Mouse (Mus musculus) erythroid progenitor cell, adult 5-6 weeks (primary cell): ENCODE data around the gene Ufc1. TPM values are rescaled to one million over a fixed set of nuclear protein-coding genes. Genes with fewer than 3 reads are reported as not detected.

Source experiments
- ATAC-seq: replicated peaks from 2 replicates; pipeline ENCODE4 v1.8.0; 2016; ENCODE audit warnings: moderate number of reproducible peaks, mild to moderate bottlenecking, moderate TSS enrichment, inconsistent platforms; ENCODE audit not compliant: poor library complexity, low FRiP score, severe bottlenecking
- total RNA-seq, 2 experiments: library from RNA; stranded (forward) in 1 of 2; stranded (reverse) in 1 of 2; fragments of 150-400 nt in 1 of 2; fragments of 186-747, 209-891 nt in 1 of 2; gene quantifications; 2 replicates each; pipeline versions ENCODE4 v1.2.3 to v1.2.4; 2015 to 2017; ENCODE audit warnings: low replicate concordance in 2 of 2

Ufc1 gene
- total RNA-seq, 2 experiments from 2014 or later, result 1.7 to 26.8 TPM

DNA sequence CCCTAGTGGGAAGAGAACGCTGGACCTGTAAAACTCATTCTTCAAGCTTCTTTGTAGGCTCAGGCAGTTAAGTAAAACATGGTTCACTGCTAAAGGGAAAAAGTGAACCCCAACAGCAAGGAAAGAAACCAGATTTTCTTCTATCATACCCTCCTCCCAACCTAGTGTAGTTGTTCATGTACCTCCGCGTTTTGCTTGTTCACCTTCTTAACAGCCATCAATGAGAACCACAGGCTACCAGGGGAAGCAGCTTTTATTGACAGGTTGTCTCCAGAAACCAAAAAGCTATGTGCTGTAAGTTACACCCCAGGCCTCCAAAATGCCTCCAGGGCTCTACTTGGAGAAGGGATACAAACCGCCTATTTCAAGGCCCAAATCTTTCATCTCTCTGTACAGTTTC, 6.5 kb downstream of the Ufc1 start:
- ATAC-seq, result no peak

DNA sequence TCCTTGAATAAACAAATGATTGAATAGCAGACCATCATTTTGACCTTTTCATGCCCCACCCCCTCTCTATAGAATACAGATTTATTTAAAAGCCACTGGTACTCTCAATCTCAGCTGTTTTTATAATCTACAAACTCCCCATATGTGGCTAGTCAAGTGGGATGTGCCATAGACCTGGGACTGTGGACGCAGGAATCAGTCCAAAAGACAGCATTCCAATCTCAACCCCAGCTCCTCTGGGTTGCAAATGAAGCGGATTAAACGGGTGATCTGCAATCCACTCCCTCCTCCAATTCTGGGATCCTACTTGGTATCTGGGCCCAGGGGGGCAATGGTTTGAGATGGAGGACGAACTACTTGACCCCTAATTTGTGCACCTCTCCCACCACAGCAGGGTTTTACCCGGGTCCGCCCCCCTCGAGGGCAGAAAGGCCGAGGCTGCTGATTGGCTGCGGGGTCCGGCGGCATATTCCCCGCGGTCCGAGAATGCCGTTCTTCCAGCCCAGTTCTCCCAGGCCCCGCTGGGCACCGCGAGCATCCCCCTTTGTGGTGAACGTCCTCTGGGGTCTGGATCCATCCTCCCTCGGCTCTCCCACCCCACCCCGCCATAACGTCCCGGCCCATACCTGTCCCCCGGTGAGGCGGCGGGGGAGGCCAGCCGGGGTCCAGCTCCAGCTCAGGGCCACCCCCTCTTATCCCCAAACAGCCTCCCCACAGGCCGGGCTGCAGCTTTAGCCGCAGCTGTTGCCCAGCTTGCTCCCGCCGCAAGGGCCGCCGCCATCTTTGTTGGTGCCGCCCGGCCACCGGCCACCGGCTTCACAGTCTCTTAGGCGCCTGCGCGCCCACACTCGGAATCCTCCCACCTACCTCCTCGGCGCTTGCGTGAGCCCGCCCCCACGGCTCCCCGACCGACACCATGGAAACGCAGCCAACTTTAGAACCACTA, 7.4 kb downstream of the Ufc1 start, which contains the start of gene Usp21:
Usp21 (minus strand) TSS at position 856 of the 946 bp plus-strand sequence.
- peak; percentile 98 for ATAC-seq

DNA sequence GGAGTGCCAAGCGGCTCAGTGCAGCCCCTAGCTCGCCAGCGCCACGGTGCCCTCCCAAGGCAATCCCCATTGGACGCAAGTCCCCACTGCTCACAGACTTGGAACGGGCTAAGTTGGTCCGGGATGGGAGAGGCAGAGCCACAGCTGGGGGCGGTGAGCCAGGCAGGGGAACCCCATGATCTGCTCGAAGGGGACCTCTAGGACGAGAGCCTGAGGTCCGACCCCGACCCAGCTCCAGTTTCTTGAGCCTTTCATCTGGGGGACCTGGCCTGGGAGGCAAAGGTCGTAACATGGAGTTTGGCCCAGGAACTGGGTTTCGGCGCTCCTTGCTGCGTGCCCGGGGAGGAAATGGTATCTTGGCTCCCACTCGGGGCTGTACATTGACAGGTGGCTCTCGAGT, 8.3 kb downstream of the Ufc1 start:
- no peak for ATAC-seq

DNA sequence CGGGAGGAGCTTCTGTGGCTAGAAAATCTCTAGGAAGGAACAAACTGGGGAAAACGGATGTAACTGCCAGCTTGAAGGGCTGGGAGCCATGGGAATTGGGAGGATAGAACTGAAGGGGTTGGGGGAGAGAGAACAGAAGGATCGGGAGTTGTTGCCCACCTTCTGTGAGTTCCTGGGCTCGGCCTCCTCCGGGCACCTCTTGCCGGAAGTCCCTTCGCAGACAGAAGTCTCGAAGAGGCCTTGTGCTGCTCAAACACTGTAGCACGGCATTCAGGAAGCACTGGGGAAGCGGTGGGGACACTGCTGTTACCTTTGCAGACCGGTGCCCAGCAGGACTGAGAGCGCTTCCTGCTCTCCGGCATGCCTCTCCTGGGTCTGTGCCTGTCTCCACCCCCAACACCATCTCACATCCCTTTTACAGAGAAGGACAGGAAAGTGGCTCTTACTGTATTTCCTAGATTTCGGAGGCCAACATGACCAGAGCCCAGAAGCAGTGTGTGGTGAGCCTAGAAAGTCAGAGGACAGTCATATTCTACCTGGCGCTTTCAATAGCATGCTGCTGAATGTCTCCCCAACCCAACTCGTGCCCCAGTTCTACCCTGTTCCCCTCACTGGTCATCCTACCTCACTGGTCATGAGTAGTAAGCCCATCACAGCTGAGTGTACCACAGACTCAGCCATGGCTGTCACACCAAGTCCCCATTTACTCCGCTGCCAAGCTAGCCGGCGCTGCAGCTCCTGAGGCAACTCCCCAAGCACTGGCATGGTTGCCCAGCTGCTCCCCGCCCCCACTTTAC, 9.5 kb downstream of the Ufc1 start:
- ATAC-seq, result no peak

DNA sequence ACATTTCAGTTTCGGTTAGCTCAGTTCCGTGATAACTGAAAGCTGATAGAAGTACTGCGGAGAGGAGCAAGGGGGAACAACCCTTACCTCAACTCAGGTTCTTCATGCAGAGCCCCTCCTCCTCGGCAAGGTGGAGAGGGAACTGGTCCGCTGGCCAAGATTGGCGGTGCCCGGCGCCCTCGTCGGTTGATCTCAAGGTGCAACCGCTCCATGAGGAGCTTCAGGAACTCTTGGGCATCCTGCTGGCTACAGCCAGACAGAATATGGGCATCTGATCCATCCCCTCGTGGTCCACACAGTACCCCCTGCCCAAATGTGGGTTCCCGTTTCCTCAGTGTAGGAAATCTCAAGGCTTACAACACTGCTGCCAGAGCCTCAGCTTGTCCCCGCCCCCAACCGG, 10.3 kb downstream of the Ufc1 start:
- no peak for ATAC-seq

DNA sequence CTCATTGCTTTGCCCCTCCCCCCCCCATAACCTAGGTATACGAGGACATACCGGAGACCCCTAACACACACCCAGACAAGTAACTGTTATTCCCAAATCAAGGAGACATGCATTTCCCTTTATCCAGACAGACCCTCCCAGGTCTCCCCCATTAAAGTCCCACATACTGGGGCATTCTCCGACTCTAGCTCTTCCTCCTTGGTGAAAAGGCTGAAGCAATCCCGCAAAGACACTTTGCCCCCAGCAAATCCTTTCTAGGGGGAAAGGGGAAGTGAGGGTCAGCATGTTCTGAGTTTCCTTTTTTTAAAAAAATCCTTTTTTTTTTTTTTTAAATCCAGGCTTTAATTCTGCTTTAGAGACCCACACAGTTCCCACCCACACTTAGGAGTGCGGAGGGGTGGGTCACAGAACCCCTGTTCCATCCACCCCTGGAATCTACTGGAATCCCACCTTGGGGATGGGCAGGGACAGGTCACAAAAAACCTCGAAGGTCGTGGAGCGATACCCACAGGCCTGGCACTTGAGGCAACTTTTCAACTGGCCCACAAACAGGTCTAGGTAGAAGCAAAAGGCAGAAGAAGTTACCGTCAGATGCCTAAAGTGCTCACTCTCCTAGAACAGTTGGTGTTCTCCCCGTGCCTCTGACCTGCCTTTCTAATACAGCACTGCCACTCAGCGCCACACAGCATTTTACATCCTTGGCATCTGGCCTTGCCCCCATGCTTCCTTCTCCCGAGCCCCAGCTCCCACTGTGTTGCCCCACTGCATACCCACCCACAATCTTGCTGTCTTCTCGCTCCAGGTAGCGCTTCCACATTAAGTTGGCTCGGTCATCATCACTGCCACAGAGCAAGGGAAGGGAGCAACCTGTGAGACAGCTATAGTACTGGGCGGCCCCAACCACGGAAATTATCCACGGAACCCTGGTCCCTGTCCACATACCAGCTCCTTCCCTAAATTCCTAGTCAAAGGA, 11.3 kb downstream of the Ufc1 start:
- ATAC-seq, result no peak

DNA sequence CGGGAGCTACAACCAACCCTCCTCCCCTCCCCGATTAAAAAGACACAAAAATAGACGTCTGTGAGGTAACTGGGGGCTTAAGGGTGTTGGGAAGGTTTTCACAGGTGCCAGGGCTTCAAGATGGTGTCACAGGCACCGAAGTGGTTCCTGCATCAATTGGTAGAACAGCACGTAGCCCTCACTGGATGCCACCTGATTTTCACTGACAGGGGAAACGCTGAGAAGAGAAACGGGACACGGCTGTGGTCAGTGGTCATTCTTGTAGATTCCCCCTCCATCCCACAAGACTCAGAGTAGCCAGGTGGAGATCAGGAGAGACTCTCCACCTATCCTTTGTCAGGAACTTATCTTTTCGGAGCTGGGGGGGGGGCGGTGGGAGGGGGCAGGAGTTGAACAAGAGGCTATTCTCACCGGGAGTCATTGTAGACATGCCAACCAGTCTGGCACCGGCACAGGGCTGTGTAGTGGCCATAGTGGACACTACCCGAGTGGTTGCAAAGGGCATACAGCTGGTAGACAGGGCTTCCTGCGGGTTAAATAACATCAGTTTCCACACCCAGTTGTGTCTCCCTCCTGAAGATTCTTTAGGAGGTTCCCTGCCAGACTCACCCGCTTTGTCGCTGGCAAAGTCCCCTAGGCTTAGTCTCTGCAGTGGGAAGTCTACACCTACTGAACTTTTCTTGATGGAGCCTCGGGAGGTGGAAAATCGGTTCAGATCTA, 12.6 kb downstream of the Ufc1 start:
- ATAC-seq, result no peak

DNA sequence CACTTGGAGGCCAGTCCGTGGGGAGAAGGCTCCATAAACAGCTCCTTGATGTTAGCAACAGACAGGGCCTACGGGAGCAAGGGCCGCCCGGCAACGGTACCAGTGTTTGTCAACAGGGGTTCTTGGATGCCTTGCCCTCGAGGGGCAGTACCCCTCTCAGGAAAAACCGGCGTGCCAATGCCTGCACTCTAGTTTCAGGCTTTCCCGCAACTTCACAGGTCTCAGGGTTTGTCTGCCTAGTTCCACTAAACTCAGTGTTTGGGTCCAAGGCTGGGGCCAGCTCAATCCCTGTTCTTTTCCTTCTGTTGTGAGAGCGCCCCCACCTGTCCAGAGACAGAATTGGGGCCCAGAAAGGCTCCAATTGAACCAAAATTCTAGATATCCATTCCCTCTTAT, 13.3 kb downstream of the Ufc1 start:
- peak; percentile 63 for ATAC-seq

DNA sequence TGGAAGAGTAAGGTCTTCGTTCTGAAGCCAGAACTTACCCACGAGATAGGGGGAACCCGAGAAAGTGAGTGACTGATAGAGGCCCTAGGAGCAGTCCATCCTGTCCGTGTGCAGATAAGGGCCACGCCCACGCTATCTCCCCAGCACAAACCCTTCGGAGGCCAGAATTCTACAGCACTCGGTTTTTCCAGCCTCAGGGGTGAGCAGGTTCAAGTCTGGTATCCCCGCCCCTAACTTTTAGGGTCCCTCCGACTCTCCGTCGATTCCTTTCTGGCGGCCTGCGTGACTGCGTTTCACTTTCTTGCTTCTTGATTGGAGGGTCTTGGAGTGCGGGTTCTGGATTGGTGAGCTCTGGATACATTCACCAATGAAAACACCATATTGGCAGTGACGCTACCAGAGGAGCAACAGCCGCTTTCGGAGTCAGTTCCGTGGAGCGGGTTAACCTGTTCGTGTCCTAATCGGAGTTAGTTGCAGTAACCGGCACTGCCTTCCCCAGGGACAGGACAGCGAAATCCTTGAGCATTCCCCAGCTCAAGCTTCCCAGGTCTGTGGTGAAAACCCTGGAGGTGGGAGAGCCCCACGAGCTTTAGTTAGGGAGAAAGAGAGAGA, 13.8 kb downstream of the Ufc1 start, which contains the start of gene Ppox:
Ppox (minus strand) TSS at position 271 of the 612 bp plus-strand sequence.
- peak; percentile 82 for ATAC-seq

DNA sequence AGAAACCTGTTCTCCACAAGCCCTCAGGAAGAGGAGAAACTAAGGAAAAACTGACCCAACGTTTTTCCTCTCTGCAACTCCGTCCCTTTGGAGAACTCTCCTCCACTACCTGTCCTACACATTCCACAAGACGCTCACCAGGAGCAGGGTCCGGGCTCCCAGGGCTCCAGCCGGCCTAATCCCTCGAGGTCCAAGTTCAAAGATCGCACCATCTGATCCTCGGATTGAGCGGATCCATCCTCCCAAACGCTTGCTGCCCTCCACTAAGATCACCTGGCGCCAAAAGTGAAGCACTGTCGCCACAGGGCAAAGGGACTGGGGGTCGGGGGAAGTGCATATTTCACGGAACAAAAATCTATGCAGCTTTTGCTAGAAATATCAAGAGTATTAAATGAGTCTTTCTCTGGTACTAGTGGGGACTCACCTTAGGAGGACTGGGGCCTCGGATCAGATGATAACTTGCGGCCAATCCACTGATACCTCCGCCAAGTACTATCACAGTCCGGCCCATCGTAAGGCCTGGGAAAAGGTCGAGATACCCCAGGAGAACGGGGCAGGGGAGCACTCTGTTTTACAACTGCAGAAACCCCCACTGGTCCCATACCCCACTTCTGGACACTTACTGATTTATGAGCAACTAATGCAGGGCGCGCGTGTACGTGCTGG, 14.4 kb downstream of the Ufc1 start:
- peak; percentile 36 for ATAC-seq

DNA sequence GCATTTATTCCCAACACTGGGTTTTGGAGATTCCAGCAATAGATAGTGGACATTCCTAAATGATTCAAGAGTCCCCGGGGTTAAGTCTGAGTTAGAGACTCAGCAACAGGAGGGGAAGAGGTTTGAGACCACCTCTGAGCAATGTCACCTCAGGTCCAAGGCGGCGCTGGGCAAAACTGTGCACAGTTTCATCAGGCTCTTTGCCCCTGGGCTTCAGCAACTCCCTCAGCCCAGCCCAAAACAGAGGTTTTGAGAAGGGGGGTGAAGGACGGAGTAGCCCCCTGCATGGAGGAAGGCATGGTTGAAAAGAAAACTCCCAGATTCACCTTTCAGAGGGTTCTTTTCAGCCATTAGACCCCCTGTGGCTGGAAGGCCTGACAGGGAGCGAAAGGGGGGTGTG, 15.1 kb downstream of the Ufc1 start:
- no peak for ATAC-seq

DNA sequence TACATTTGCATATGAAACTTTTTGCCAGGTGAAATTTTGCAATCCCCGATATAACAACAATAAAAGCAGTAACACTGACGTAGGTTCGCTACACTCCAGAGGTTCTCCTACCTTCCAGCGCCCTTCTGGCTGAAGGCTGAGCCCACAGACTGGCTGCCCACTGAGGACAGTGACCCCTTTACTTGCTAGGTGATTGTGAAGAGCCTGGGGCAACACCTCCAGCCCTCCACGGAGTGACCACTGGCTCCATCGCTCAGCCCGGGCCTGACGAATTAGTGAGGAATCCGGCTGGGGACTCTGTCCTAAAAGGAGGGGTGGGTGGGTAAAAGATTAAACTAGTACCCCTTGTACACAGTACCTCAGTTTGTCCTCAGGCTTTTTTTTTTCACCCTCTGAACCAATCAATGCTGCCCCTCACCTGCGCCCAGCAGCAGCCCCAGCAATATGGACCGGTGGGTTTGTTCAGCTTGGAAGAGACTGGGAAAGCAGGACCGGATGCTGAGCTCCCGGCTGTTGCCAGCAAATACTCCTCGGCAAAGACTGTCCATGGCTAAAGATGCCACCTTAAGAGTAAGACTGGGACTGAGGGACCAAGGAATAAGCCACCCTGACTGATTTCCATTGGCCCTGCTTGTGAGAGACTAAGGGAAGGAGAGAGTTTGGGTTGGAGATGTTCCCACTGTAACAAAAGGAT, 15.7 kb downstream of the Ufc1 start:
- ATAC-seq, result no peak

DNA sequence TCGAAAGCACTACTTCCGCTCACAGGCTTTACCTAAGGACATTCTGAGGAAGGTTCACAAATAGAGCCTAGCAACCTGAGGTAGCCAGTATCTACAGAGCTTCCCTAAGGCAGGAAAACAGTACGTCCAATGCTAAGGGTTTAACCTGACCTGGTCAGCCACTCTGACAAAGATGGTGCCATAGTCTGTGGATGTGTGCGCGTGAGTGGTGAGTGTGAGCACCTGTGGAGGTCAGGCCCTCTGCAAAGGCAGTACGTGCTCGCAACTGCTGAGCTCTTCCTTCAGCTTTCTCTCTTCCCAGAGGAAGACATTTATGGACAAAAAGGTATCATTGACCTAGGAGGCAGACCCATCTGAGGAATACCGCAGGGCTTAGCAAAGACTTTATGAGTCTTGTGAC, 16.4 kb downstream of the Ufc1 start:
- no peak for ATAC-seq

DNA sequence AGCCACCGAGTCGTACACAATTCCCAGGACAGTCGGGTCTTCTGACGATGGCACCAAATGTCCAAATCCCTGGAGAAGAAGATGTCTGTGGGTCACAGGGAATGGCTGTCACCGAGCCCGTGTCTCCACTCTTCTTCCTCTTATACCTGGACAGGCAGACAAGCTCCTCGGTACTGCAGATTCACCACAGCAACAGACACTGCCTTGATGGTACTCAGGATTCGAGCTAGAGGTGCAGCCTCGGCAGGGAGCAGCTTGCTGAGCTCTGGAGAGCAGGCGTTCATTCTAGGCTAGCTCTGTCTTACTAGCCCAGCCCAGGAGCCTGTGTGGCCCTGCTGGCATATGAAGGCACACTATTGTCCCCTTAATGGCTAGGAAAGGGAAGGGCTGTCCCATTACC, 17.1 kb downstream of the Ufc1 start:
- no peak for ATAC-seq

DNA sequence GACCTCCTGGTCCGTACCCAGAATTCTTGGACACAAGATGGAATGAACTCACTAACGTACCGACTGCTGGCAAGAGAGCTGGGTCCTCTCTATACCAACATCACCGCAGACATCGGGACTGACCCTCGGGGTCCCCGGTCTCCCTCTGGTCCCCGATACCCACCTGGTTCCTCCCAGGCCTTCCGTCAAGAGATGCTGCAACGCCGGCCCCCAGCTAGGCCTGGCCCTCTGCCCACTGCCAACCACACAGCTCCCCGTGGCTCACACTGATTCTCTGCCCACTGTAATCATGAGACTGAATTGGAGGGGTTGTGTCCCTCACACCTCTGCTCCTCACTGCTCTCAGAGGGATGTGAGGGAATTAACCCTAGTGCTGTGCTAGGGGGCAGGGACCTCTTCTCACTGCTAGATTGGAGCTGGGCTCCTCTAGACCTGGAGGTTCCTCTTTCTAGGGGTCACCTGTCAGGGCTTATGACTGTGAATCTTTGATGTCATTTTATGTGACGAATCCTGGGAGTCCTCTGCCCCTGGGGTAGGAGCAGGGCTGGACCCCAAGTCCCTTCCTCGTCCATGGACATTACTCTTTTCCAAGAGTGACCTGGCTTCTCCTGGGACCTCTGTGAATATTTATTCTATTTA, 18.6 kb downstream of the Ufc1 start:
- ATAC-seq, result no peak

DNA sequence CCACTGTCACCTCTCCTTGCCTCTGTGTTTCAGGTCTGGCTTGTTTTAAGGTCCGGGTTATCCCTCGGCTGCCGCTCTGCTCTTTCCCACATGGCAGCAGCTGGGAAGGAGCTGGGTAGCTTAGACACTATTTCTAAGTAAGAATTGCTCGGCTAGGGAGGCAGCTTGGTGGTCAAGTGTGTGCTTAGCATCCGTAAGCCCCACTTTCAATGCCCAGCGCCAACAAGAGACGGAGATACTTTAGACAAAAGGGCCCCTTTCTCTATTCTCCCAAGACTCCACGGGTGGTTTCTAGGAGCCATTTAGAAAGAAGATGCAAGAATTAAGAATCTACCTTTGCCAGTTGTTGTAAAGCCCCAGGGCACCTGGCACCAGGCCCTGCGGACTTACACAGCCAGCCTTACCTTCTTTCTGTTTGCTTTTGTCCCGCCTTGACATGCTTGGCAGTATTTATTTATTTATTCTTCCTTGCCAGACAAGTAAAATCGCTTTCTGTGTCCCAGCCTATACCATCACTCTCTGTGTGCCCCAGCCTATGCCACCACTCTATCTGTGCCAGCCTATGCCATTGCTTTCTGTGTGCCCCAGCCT, 19.6 kb downstream of the Ufc1 start:
- no peak for ATAC-seq

DNA sequence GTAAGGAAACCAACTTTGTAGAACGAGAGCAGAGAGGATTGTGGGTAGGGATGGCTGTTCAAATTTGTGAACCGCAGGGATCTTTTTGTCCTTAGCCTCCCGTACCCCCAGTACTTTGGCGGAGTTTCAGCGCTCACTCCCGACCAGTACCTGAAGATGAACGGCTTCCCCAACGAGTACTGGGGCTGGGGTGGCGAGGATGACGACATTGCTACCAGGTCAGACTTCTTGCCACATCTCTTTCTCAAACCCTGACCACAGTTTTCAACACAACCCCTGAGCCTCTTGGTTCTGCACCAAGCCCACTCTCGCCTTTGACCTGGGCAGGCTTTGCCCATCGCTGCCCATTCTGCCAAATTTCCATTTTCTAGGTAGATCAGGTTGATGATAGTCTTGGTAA, 20.7 kb downstream of the Ufc1 start:
- ATAC-seq, result no peak
